Mouse (Mus musculus): ENCODE results near the gene Surf4.

DNA sequence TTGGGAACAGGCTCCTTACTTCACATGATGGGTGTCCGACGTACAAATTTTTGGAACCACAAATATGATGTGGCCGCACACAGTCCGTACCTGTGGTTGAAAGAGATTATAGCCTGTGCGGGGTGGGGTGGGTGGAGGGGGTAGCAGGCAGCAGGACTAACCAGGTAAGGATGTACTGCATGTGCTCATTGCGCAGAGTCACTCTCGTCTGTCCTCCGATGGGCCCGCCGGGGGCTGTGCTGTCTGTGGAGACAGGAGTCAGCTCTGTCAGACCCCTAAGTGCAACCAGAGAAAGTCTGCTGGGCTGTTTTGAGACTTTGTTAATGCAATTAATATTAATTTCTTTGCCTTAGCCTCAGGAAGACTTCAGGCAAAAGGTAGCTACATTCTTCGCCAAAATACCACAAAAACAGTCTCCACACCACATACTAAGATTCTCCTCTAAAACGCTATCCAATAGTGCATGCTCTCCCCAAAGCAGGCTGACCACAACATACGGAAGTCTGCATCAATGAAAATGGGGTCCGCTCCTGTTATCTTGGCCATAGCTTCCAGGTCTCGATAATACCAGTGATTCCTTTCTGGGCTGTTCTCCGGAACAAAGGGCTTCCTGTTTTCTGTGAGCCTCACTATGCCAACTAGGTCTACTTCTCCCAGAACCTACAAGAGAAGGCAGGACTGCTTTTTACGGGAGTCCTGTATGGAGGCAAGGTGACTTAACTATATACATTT lies 20.1 kb downstream of the Surf4 start:
- TF ChIP-seq POLR2A (IDR thresholded peaks at IDR 0.05; ENCODE audit: low read depth, low read length) (no peak), CTCF (conservative IDR thresholded peaks at IDR 0.05; ENCODE audit: insufficient read depth, insufficient read length, low read depth, low read length) (no peak)

Measured in kidney, adult 2 months (tissue).